Comparison of ENCODE assay signal across 8 mouse cellular contexts in genomic region chr7:119022238-119023156, GRCm38 (mm10). TPM values are rescaled to one million over a fixed set of nuclear protein-coding genes. Genes with fewer than 3 reads are reported as not detected.
DNase-seq lines count a peak whose midpoint lies in the region; ATAC-seq and TF ChIP-seq lines count a peak whose summit lies in the region.

No protein-coding gene starts in this region.

- no peaks in the 10 kb centered on the region for H3K36me3 ChIP-seq in intestine, postnatal 0 days (ENCODE audit: control insufficient read depth, insufficient read depth)

- no peaks in the 10 kb centered on the region for H3K9me3 ChIP-seq in intestine, postnatal 0 days (ENCODE audit: control insufficient read depth)

- H3K4me2 ChIP-seq in intestine, postnatal 0 days (replicated peaks; ENCODE audit: low read depth) = no peak overlapping the region

- H3K9ac ChIP-seq in intestine, postnatal 0 days (ENCODE audit: low read depth, low read length) = no peak overlapping the region

- no peaks in the 10 kb centered on the region for H3K27me3 ChIP-seq in intestine, postnatal 0 days (replicated peaks; ENCODE audit: control insufficient read depth, insufficient read depth, low read length)

- H3K27ac ChIP-seq in intestine, postnatal 0 days (ENCODE audit: low read depth, low read length) = no peak overlapping the region

- TF ChIP-seq CTCF in intestine, postnatal 0 days (IDR thresholded peaks at IDR 0.05; ENCODE audit: low read depth) = peak; percentile 67

- H3K4me1 ChIP-seq in intestine, postnatal 0 days (replicated peaks; ENCODE audit: control insufficient read depth, insufficient read depth, low read length) = no peaks in the 10 kb centered on the region

- peak; percentile 55 for ATAC-seq in common myeloid progenitor, adult 5-6 weeks (replicated peaks; ENCODE audit: low read depth, poor library complexity, severe bottlenecking)
- no peak for ATAC-seq in intestine, postnatal 0 days
- ATAC-seq in megakaryocyte progenitor cell, adult 5-6 weeks (replicated peaks; ENCODE audit: poor library complexity) = peak; percentile 52
- no peak for ATAC-seq in activated CD4-positive, CD25-positive, alpha-beta regulatory T cell, adult 4 months

- WGBS in intestine, postnatal 0 days = 73% methylated on average over 19 of the region's 19 CpGs

- DNase-seq in adrenal gland, adult (ENCODE audit: inconsistent age in 2 of 2, low spot score in 1 of 2) = peak; percentile 44 to 71
- no peak for DNase-seq in adrenal gland, adult 8-10 months
- peak; percentile 33 to 49 for DNase-seq in right cerebral cortex, postnatal 10 days (ENCODE audit: low spot score in 2 of 2)
- no peak for DNase-seq in right cerebral cortex, postnatal 25 days

- H3K4me3 ChIP-seq in intestine, postnatal 0 days (ENCODE audit: low read depth, low read length) = no peak overlapping the region

RNA-seq across cellular contexts. Expression of gene Gprc5b, which starts 27.5 kb away (rescaled TPM):
- total RNA-seq in adrenal gland, adult 8-10 months (2022) = 100 to 1,000 TPM; 139 to 182 (median 170) TPM
- total RNA-seq in common myeloid progenitor, adult 5-6 weeks (2017) = 2.2 and 5.3 TPM in 2 replicates
- 0.66 and 1.5 TPM in 2 replicates for polyA plus RNA-seq in intestine, postnatal 0 days (2015; fragmentation: Nextera tagmentation; extraction: Ambion mirVana)
- total RNA-seq in megakaryocyte progenitor cell, adult 5-6 weeks (2015) = 0.71 and 3.3 TPM in 2 replicates
- 0.47 and 1.2 TPM in 2 replicates for total RNA-seq in megakaryocyte progenitor cell, adult 5-6 weeks (2017)
- polyA plus RNA-seq in activated CD4-positive, CD25-positive, alpha-beta regulatory T cell, adult 4 months (2017; shearing (Covaris generic)) = 1 to 10 TPM; 1.5 to 2.3 TPM

Comparison
In these comparisons a context has a peak if more than half of its experiments do, and no peak if none do; other contexts are left out.
1. DNase-seq: peak in adrenal gland, adult (2 of 2) and right cerebral cortex, postnatal 10 days (2 of 2); none in adrenal gland, adult 8-10 months (single experiment) and right cerebral cortex, postnatal 25 days (single experiment).
2. ATAC-seq: peak in common myeloid progenitor, adult 5-6 weeks (single experiment) and megakaryocyte progenitor cell, adult 5-6 weeks (single experiment); none in intestine, postnatal 0 days (single experiment) and activated CD4-positive, CD25-positive, alpha-beta regulatory T cell, adult 4 months (single experiment).
3. RNA of gene Gprc5b, which starts 27.5 kb away (total RNA-seq): 139 to 182 TPM in adrenal gland, adult 8-10 months; 0.47 to 3.3 TPM in megakaryocyte progenitor cell, adult 5-6 weeks and 2.2 to 5.3 TPM in common myeloid progenitor, adult 5-6 weeks; every median in the first group is over 10 times any median in the second.